Mouse (Mus musculus): ENCODE results near the gene Clstn3. TPM values are rescaled to one million over a fixed set of nuclear protein-coding genes. Genes with fewer than 3 reads are reported as not detected.
"Not testable (repeated sequence)": the region's sequence is repeated elsewhere in the genome, so short reads cannot be mapped to it uniquely, and the experiment has no call there.

Gene Clstn3
- total RNA-seq, 2 experiments from 2014 or later = 18.4 to 19.9 TPM

GRCm38 (mm10) chr6:124481571-124481970 is 17.0 kb upstream of the Clstn3 start:
- ATAC-seq (replicated peaks; ENCODE audit: low FRiP score, low TSS enrichment, poor library complexity, severe bottlenecking) = peak; percentile 44

GRCm38 (mm10) chr6:124480295-124480694 is 15.7 kb upstream of the Clstn3 start:
- ATAC-seq (replicated peaks; ENCODE audit: low FRiP score, low TSS enrichment, poor library complexity, severe bottlenecking) = 0 out of 2 replicates have a peak, but pooled peaks have one; percentile 16

- no peak for ATAC-seq (replicated peaks; ENCODE audit: low FRiP score, low TSS enrichment, poor library complexity, severe bottlenecking)
Observed at GRCm38 (mm10) chr6:124479573-124479930, 15.0 kb upstream of the Clstn3 start.

GRCm38 (mm10) chr6:124478874-124479572 is 14.4 kb upstream of the Clstn3 start:
- peak; percentile 32 for ATAC-seq (replicated peaks; ENCODE audit: low FRiP score, low TSS enrichment, poor library complexity, severe bottlenecking)

- ATAC-seq (replicated peaks; ENCODE audit: low FRiP score, low TSS enrichment, poor library complexity, severe bottlenecking) = peak; percentile 66
Observed at GRCm38 (mm10) chr6:124477922-124478651, 13.5 kb upstream of the Clstn3 start.

GRCm38 (mm10) chr6:124477221-124477655 is 12.6 kb upstream of the Clstn3 start:
- ATAC-seq (replicated peaks; ENCODE audit: low FRiP score, low TSS enrichment, poor library complexity, severe bottlenecking) = no peak

- ATAC-seq (replicated peaks; ENCODE audit: low FRiP score, low TSS enrichment, poor library complexity, severe bottlenecking) = no peak
Observed at GRCm38 (mm10) chr6:124476796-124477195, 12.2 kb upstream of the Clstn3 start.

- no peak for ATAC-seq (replicated peaks; ENCODE audit: low FRiP score, low TSS enrichment, poor library complexity, severe bottlenecking)
Observed at GRCm38 (mm10) chr6:124476216-124476615, 11.6 kb upstream of the Clstn3 start.

- not testable (repeated sequence) for ATAC-seq (replicated peaks; ENCODE audit: low FRiP score, low TSS enrichment, poor library complexity, severe bottlenecking)
Observed at GRCm38 (mm10) chr6:124475335-124476075, 10.9 kb upstream of the Clstn3 start.

GRCm38 (mm10) chr6:124474621-124475020 is 10.0 kb upstream of the Clstn3 start:
- ATAC-seq (replicated peaks; ENCODE audit: low FRiP score, low TSS enrichment, poor library complexity, severe bottlenecking) = no peak

- ATAC-seq (replicated peaks; ENCODE audit: low FRiP score, low TSS enrichment, poor library complexity, severe bottlenecking) = peak; percentile 58
Observed at GRCm38 (mm10) chr6:124472801-124473200, 8.2 kb upstream of the Clstn3 start.

- peak; percentile 66 for ATAC-seq (replicated peaks; ENCODE audit: low FRiP score, low TSS enrichment, poor library complexity, severe bottlenecking)
Observed at GRCm38 (mm10) chr6:124471783-124472638, 7.4 kb upstream of the Clstn3 start.

GRCm38 (mm10) chr6:124471121-124471520 is 6.5 kb upstream of the Clstn3 start:
- ATAC-seq (replicated peaks; ENCODE audit: low FRiP score, low TSS enrichment, poor library complexity, severe bottlenecking) = no peak

- no peak for ATAC-seq (replicated peaks; ENCODE audit: low FRiP score, low TSS enrichment, poor library complexity, severe bottlenecking)
Observed at GRCm38 (mm10) chr6:124465729-124466128, 1.1 kb upstream of the Clstn3 start.

- ATAC-seq (replicated peaks; ENCODE audit: low FRiP score, low TSS enrichment, poor library complexity, severe bottlenecking) = no peak
Observed at GRCm38 (mm10) chr6:124465299-124465698, 705 bp upstream of the Clstn3 start.

- peak; percentile 19; the same call in 1 of the 2 replicates for ATAC-seq (replicated peaks; ENCODE audit: low FRiP score, low TSS enrichment, poor library complexity, severe bottlenecking)
Observed at GRCm38 (mm10) chr6:124463881-124464291, 708 bp downstream of the Clstn3 start.

GRCm38 (mm10) chr6:124459388-124459787 is 5.2 kb downstream of the Clstn3 start:
- ATAC-seq (replicated peaks; ENCODE audit: low FRiP score, low TSS enrichment, poor library complexity, severe bottlenecking) = no peak

GRCm38 (mm10) chr6:124458505-124458904 is 6.1 kb downstream of the Clstn3 start:
- no peak for ATAC-seq (replicated peaks; ENCODE audit: low FRiP score, low TSS enrichment, poor library complexity, severe bottlenecking)

- no peak for ATAC-seq (replicated peaks; ENCODE audit: low FRiP score, low TSS enrichment, poor library complexity, severe bottlenecking)
Observed at GRCm38 (mm10) chr6:124457827-124458226, 6.8 kb downstream of the Clstn3 start.
